Mouse (Mus musculus) thymus, adult 2 months (tissue): ENCODE measurements around the gene Dlgap5. TPM values are rescaled to one million over a fixed set of nuclear protein-coding genes. Genes with fewer than 3 reads are reported as not detected.
A peak's percentile ranks its signal among the peaks of the same experiment; 100 is the strongest.
"Not testable (repeated sequence)": the region's sequence is repeated elsewhere in the genome, so short reads cannot be mapped to it uniquely, and the experiment has no call there.

Experiments used
- DNase-seq: peaks from one replicate; pipeline ENCODE4 v3.0.0; 2021
- H3K27ac ChIP-seq: fragments of 200-500 bp; 2 replicates; pipeline ENCODE4 v1.5.1; 2012; ENCODE audit warnings: low read length, control low read depth; ENCODE audit not compliant: control insufficient read depth, insufficient read depth
- H3K27me3 ChIP-seq: fragments of 200-500 bp; 2 replicates; pipeline ENCODE4 v1.6.1; 2012; ENCODE audit warnings: mild to moderate bottlenecking, low read length, moderate library complexity, mixed read lengths; ENCODE audit not compliant: control insufficient read depth, insufficient read depth
- H3K36me3 ChIP-seq: fragments of 200-500 bp; 2 replicates; pipeline ENCODE4 v1.6.1; 2012; ENCODE audit warnings: mild to moderate bottlenecking, low read length, moderate library complexity; ENCODE audit not compliant: control insufficient read depth, insufficient read depth
- H3K4me1 ChIP-seq: fragments of 200-500 bp; replicated peaks from 2 replicates; pipeline ENCODE4 v1.6.1; 2012; ENCODE audit warnings: low read length; ENCODE audit not compliant: control insufficient read depth, insufficient read depth
- H3K4me3 ChIP-seq: fragments of 200-500 bp; 2 replicates; pipeline ENCODE4 v1.5.1; 2012; ENCODE audit warnings: mild to moderate bottlenecking, low read length, control low read depth, moderate library complexity; ENCODE audit not compliant: control insufficient read depth, insufficient read depth
- CTCF ChIP-seq: fragments of 200-500 bp; IDR thresholded peaks from 2 replicates; pipeline ENCODE4 v1.5.1; 2012; ENCODE audit warnings: mild to moderate bottlenecking, control low read depth, low read length, moderate library complexity, borderline replicate concordance; ENCODE audit not compliant: control insufficient read depth, poor library complexity, insufficient read depth; ENCODE audit errors: extremely low read depth
- POLR2A ChIP-seq: fragments of 200-500 bp; IDR thresholded peaks from 2 replicates; pipeline ENCODE4 v1.6.1; 2012; ENCODE audit warnings: mild to moderate bottlenecking, low read length, control low read depth, moderate library complexity; ENCODE audit not compliant: control insufficient read depth, poor library complexity, insufficient read depth; ENCODE audit errors: extremely low read depth
- WGBS: fragments of 180-500 bp; shearing (Covaris S2); methylation state at CpG from one replicate; pipeline ENCODE4 v1.1.7; 2018; 5-methylcytosine and 5-hydroxymethylcytosine counted together
- polyA plus RNA-seq: library from polyadenylated mRNA; depleted of rRNA; stranded (reverse); fragments of >200 nt; gene quantifications from 2 replicates; pipeline ENCODE4 v1.2.3, GENCODE M21; 2012

Dlgap5 gene
- polyA plus RNA-seq, 1 experiment, result 15.5 TPM

DNA sequence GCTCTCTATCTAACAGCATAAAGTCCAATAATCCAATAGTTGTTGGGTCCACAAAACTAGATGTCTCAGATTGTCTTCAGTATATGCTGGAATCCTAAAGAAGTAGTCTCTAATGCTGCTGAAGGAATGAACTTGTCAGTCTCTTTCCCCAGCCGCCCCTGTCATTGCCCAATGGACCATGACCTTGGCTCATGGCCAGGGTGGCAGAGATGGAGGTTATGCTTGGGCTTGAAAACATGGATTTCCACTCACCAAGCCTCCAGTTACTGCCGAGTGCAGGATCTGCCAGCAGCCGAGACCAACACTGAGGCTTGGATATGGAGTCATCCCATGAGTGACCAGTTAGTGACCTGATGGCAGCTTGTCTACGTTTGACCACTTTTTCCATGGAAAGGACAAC is 41.3 kb upstream of the Dlgap5 start:
- H3K36me3 ChIP-seq, result no peaks in the 10 kb centered on the region
- no peak overlapping the region for H3K27ac ChIP-seq
- 95% methylated on average over 4 of the region's 4 CpGs for WGBS
- no peak for DNase-seq
- H3K4me3 ChIP-seq, result no peak overlapping the region
- TF ChIP-seq POLR2A (no peak), CTCF (no peak)
- no peaks in the 10 kb centered on the region for H3K27me3 ChIP-seq
- H3K4me1 ChIP-seq, result no peaks in the 10 kb centered on the region

DNA sequence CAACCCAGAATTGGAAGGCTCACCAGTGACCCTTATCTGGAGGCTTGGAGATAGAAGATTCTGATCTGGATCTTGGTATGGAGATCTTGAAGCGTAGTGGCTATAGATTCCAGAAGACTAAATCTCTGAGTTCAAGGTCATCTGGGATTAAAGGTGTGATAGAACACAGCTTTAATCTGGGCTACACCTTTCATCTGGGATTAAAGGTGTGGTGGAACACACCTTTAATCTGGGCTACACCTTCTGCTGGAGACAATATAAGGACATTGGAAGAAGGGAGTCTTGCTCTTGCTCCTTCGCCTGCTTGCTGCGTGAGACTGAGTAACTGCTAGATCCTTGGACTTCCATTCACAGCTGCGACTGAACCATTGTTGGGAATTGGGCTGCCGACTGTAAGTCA is 31.9 kb upstream of the Dlgap5 start, which contains the start of gene Fbxo34:
TSS of gene Fbxo34 (plus strand) at position 301 of the 400 bp plus-strand sequence.
- not testable (repeated sequence) for H3K36me3 ChIP-seq, H3K4me1 ChIP-seq, H3K27me3 ChIP-seq, DNase-seq, H3K4me3 ChIP-seq, H3K27ac ChIP-seq
- over 99% methylated on average over 3 of the region's 5 CpGs for WGBS

DNA sequence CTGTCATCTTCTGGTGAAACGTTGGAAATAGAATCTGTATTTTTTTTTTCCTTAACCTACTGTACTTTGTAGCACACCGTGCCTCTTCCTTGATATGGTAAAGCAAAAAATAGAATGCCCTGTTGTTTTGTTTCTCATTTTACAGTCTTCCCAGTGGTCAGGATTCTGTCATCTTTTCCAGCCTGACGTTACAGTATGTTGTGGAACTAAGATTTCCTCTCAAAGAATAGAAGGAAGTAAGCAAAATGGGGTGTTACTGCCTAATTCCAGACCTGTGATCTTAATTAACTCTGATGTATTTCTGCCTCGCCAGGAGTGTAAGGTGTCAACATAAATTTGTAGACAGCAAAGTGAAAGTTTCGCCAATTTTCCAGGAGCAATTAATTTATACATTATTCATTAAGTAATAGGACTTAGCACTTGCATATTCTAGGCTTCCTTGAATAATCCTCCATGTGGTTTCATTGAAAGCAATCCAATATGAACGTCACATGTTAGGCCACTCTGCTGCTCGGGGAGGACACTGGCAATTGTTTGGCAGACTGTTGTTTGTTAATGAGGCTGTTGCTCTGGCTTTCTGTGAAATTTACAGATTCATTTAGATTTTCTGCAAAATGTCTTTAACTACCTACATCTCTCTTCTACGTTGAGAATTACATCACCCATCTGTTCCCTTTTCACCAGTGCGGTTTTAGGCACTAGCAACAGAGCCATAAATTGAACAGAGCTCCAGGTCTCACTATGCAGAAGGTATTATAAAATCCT is 27.3 kb upstream of the Dlgap5 start:
- no peak overlapping the region for H3K27ac ChIP-seq
- no peak for DNase-seq
- no peaks in the 10 kb centered on the region for H3K36me3 ChIP-seq
- WGBS, result 67% methylated on average over 9 of the region's 9 CpGs
- no peak overlapping the region for H3K4me3 ChIP-seq
- TF ChIP-seq POLR2A, result no peak
- TF ChIP-seq CTCF, result no peak
- no peaks in the 10 kb centered on the region for H3K27me3 ChIP-seq
- H3K4me1 ChIP-seq, result no peaks in the 10 kb centered on the region

DNA sequence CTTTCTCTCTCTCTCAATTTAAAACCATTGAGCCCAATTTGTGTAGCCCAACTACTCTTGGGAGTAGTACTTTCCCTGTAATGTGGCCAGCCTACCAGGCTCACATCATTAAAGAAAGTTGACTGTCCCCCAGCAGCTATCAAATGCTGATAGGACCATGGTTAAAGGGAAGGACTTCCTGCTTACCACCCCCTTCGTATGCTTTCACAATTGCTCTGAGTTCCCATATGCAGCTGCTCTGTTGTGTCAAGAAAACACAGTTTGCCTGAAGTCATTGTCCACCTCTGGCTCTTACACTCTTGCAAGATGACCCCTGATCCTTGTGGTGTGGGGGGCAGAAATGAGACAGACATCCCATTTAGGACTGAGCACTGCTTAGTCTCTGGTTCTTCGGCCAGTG is 26.7 kb upstream of the Dlgap5 start:
- Histone ChIP-seq H3K36me3 (no peaks in the 10 kb centered on the region), H3K4me1 (no peaks in the 10 kb centered on the region), H3K4me3 (no peak overlapping the region), H3K27me3 (no peaks in the 10 kb centered on the region), H3K27ac (no peak overlapping the region)
- no peak for DNase-seq
- no peak for TF ChIP-seq CTCF
- no peak for TF ChIP-seq POLR2A
- WGBS, result 63% methylated on average over 2 of the region's 2 CpGs

DNA sequence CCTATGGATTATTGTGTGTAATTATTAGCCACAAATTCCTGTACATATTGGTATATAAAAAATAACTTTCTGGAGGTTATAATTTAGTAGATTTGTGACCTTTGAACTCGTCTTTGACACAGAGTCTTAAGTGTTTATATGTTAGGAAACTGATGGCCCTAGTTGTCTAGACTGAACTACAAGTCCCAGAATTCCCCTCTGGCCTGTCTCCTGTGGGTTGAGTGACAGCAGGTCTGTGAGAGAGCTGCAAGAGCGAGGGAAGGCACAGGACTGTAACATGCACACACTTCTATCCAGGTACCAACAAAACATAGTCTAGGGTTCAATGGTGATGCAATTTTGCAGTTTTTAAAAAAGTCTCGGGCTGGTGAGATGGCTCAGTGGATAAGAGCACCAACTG is 20.7 kb upstream of the Dlgap5 start:
- H3K36me3 ChIP-seq, result no peaks in the 10 kb centered on the region
- DNase-seq, result no peak
- no peaks in the 10 kb centered on the region for H3K27me3 ChIP-seq
- WGBS, result 86% methylated on average over 3 of the region's 3 CpGs
- H3K4me1 ChIP-seq, result no peaks in the 10 kb centered on the region
- H3K4me3 ChIP-seq, result no peak overlapping the region
- no peak for TF ChIP-seq POLR2A
- TF ChIP-seq CTCF, result no peak
- H3K27ac ChIP-seq, result no peak overlapping the region

DNA sequence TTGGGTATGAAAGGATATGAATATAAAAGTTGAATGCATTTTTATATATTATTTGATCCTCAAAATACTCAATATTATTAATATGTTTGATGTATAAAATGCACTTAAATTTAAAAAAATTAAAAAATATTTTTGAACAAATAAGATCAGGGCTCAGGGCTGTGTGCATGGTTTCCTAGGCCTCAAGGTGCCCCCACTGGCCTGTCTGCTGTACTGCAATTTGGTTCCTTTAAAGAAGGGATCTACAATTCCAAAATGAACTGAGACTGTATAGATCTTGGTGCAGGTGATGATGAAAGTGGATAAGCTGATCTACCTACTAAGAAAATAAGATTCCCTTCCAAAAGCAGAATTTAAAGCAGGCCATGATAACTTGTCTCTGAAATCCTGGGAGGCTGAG is 14.8 kb upstream of the Dlgap5 start:
- no peaks in the 10 kb centered on the region for H3K36me3 ChIP-seq
- DNase-seq, result peak; percentile 28
- no peak overlapping the region for H3K27ac ChIP-seq
- H3K27me3 ChIP-seq, result no peaks in the 10 kb centered on the region
- H3K4me3 ChIP-seq, result no peak overlapping the region
- H3K4me1 ChIP-seq, result no peaks in the 10 kb centered on the region
- TF ChIP-seq POLR2A, result no peak
- no peak for TF ChIP-seq CTCF

DNA sequence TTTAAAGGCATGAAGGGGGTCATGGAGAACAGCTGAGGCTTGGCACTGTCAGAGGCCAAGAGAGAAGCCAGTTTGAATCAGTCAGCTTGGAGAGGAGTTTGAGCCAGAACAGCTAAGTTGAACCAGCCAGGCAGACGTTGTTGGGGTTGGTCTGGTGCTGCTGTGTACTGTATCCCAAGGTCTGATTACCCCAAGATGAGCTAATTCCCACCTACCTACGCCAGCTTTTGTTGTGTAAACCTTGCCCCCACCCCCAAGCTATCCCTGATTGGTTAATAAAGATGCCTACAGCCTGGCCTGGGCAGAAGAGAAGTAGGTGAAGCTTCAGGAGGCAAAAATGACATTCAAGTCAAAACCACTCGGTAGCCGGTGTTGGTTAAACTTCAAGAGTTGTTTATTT is 4.3 kb upstream of the Dlgap5 start:
- Histone ChIP-seq H3K36me3 (no peaks in the 10 kb centered on the region), H3K27ac (no peak overlapping the region), H3K4me1 (peaks cover 4% of the 10 kb centered on the region; the same call in 1 of the 2 replicates), H3K27me3 (no peaks in the 10 kb centered on the region), H3K4me3 (no peak overlapping the region)
- no peak for DNase-seq
- 93% methylated on average over 4 of the region's 4 CpGs for WGBS
- no peak for TF ChIP-seq POLR2A
- no peak for TF ChIP-seq CTCF
